Mouse (Mus musculus) ES-E14 (cell line): ENCODE data around the gene Ddx5.

Experiments used
- CHD2 ChIP-seq: IDR thresholded peaks from 2 replicates; pipeline ENCODE4 v1.6.1; 2014; ENCODE audit warnings: mild to moderate bottlenecking, low read depth, low read length, inconsistent platforms
- HCFC1 ChIP-seq: IDR thresholded peaks from 2 replicates; pipeline ENCODE4 v1.6.1; 2012; ENCODE audit warnings: low read length, inconsistent platforms, borderline replicate concordance; ENCODE audit not compliant: insufficient read depth
- ZC3H11A ChIP-seq: IDR thresholded peaks from 2 replicates; pipeline ENCODE4 v1.6.1; 2012; ENCODE audit warnings: low read depth, mild to moderate bottlenecking, inconsistent platforms, low read length, borderline replicate concordance

DNA sequence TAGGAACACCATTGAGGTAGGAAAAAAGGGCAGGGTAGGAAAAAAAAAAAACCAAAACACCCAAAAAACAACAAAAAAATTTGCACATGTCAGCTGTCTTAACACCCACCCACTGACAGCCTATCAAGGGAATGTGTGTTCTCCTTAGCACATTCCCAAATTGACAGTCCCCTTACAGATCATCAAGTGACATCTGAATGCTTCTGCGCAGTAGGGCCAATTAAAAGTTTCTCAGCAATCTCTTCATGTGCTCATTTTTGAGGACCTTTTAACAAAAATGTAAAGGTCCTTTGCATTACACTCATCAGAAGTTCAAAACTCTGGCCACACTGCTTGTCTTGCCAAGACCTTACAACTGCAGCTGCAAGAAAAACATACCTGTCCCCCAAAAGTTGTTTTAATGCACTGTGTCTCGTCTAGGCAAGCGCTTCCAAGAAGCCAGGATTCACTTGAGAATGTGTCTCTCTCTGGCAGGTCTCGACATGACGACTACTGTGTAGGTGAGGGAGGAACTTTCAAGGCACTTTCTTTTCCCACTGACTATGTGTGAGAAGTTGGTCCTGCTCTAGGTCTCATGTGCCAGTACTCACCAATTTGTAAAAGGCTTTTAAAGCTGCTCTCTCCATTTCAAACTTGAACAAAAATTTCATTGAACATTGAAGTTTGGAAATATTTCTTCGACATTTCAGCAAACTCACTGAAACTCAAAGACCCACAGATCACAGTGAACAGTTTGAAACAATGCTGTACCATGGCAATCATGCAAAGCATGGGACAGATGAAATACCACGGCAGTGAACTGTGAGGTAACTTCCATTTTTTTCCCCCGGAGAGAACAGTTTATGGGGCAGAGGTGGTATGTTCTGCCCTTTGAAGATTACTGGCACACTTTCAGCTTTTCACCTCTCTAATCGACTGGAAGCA lies 5.9 kb downstream of the Ddx5 start:
- TF ChIP-seq CHD2 (no peak), ZC3H11A (no peak), HCFC1 (no peak)
